Mouse (Mus musculus): Measurements from ENCODE around the gene Lpp. TPM values are rescaled to one million over a fixed set of nuclear protein-coding genes. Genes with fewer than 3 reads are reported as not detected.

The Lpp gene
- total and polyA plus RNA-seq, 2 experiments from 2014 or later, result 7.9 to 15.9 TPM

DNA sequence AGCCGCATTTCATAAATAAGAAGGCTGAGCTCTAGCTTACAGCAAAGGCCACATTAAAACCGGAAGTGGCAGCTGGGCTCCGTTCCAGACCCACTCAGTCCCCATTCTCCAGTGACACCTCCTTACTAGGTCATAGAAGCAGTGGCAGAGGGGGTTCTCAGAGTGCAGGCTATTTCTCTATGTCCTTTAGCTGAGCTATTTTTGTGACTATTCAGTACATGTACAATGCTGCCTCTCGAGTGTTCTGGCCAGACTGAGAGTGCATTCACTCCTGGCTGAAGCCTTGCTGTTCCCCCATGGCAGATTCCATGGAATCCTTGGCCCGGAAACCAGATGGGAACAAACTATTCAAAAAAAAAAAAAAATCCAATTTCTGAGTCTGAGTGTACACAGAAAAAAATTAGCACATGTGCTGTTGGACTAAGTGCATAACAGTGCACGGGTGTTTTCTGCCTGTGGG lies 94.5 kb downstream of the Lpp start:
- peak; percentile 32 for TF ChIP-seq CTCF (IDR thresholded peaks at IDR 0.05)
- no peak overlapping the region for H3K27ac ChIP-seq (ENCODE audit: low read depth, low read length)
- peak; percentile 63 for DNase-seq (ENCODE audit: low spot score)
- no peak overlapping the region for H3K4me3 ChIP-seq (ENCODE audit: low read depth, low read length)
- no peaks in the 10 kb centered on the region for H3K36me3 ChIP-seq (ENCODE audit: insufficient read depth, low read length)
- no peaks in the 10 kb centered on the region for H3K27me3 ChIP-seq (ENCODE audit: insufficient read depth, low read length)
- 54% methylated on average over 6 of the region's 6 CpGs for WGBS
- no peak overlapping the region for H3K4me2 ChIP-seq (ENCODE audit: low read depth, low read length, poor library complexity, severe bottlenecking)
- H3K4me1 ChIP-seq (ENCODE audit: insufficient read depth, low read length), result peaks cover 15% of the 10 kb centered on the region; the same call in 1 of the 2 replicates
- no peaks in the 10 kb centered on the region for H3K9me3 ChIP-seq (ENCODE audit: low read length)
- ATAC-seq (ENCODE audit: low FRiP score), result peak; percentile 48; the same call in 1 of the 2 replicates
- no peak overlapping the region for H3K9ac ChIP-seq (replicated peaks; ENCODE audit: low read length, poor library complexity, severe bottlenecking)

DNA sequence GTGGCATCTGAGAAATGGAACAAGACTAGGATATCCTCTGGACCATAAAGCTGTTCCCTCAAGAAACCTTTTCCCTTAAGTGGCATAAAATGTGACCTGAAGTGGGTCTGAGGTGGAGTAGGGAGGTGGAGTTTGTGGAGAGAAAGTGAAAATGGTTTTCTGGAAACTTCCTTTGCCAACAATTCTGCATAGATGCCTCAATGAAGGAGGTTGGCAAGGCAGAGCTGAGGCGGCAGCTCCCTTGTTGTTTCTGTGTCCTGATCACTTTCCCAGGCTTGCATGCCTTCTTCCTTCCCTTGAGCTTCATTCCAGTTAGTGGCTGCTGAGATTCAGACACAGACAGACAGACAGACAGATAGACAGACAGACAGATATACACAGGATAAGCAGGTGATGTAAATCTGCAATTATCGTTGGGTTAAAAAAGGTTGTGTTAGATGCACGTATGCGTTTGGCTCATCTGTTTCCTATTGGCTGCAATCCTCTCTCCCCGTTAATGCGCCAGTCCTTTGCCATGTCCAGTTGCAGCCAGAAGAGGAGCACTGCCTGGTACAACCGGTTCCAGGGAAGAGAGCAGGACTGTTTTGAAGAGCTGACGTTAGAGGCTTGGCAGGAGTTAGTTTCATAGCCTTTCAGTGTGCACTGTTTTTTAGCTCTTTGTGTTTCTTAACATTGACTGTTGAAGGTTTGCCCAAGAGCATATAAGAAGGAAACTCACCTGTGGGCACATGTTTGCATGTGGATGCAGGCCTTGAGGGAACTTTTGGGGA lies 96.4 kb downstream of the Lpp start:
- 87% methylated on average over 8 of the region's 8 CpGs for WGBS
- DNase-seq (ENCODE audit: low spot score), result no peak
- Histone ChIP-seq H3K9me3 (ENCODE audit: low read length) (no peaks in the 10 kb centered on the region), H3K36me3 (ENCODE audit: insufficient read depth, low read length) (no peaks in the 10 kb centered on the region), H3K27me3 (ENCODE audit: insufficient read depth, low read length) (no peaks in the 10 kb centered on the region), H3K9ac (replicated peaks; ENCODE audit: low read length, poor library complexity, severe bottlenecking) (no peak overlapping the region), H3K4me2 (ENCODE audit: low read depth, low read length, poor library complexity, severe bottlenecking) (no peak overlapping the region), H3K4me1 (ENCODE audit: insufficient read depth, low read length) (peaks cover 15% of the 10 kb centered on the region; the same call in 1 of the 2 replicates), H3K27ac (ENCODE audit: low read depth, low read length) (no peak overlapping the region), H3K4me3 (ENCODE audit: low read depth, low read length) (no peak overlapping the region)
- TF ChIP-seq CTCF (IDR thresholded peaks at IDR 0.05), result no peak
- no peak for ATAC-seq (ENCODE audit: low FRiP score)

DNA sequence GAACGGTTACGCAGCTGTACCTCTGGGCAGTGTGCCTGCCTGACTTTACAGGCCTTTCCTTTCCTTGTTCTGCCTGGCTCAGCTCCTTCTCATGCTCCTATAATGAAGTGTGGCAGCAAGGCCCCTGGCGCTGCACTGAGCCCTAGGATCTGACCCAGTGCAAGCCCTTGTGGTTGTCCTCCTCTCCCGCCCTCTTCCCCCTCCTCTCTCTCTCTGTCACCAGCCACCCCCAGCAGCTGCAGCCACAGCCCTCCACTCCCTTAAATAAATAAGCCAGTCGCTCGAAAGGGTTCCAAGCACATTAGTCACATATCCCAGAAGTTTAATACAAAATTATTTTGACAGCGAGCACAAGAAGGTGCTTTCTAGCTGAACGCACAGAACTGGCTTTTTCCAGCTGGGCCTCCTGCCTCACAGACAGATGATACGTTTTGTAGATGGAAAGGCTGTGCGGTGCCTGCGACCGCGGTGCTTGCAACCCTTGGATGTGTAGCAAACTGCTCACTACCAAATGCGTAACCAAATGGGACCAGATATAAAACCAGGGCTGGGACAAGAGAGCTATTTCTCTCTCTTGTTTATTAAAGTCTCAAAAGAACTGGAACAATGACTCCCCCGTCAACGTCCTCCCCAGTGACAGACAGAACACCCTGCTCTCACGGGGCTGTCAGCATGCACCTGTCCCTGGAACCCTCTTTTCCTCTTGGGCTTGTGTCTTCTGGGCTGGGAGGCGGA lies 97.6 kb downstream of the Lpp start:
- Histone ChIP-seq H3K36me3 (ENCODE audit: insufficient read depth, low read length) (no peaks in the 10 kb centered on the region), H3K4me2 (ENCODE audit: low read depth, low read length, poor library complexity, severe bottlenecking) (no peak overlapping the region), H3K27ac (ENCODE audit: low read depth, low read length) (peak overlapping the region; percentile 55; the same call in 1 of the 2 replicates), H3K9ac (replicated peaks; ENCODE audit: low read length, poor library complexity, severe bottlenecking) (no peak overlapping the region), H3K4me3 (ENCODE audit: low read depth, low read length) (no peak overlapping the region), H3K4me1 (ENCODE audit: insufficient read depth, low read length) (peaks cover 15% of the 10 kb centered on the region; the same call in 1 of the 2 replicates), H3K27me3 (ENCODE audit: insufficient read depth, low read length) (no peaks in the 10 kb centered on the region), H3K9me3 (ENCODE audit: low read length) (no peaks in the 10 kb centered on the region)
- ATAC-seq (ENCODE audit: low FRiP score) (peak; percentile 70), DNase-seq (ENCODE audit: low spot score) (peak; percentile 56)
- 27% methylated on average over 18 of the region's 18 CpGs for WGBS
- no peak for TF ChIP-seq CTCF (IDR thresholded peaks at IDR 0.05)

DNA sequence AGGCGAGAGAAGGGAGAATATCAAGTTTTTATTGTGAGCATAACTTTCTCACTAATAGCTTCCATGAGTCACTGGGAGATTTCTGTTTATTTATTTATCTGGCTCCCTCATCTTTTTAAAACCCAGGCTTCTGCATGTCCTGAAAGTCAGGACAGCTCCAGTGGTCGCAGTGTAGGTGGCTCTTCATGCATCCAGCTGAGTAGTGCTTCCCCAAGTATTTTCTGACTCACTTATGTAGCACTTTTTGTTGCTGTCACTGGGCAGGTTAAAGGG lies 98.1 kb downstream of the Lpp start:
- H3K4me1 ChIP-seq (ENCODE audit: insufficient read depth, low read length), result peaks cover 15% of the 10 kb centered on the region; the same call in 1 of the 2 replicates
- H3K27ac ChIP-seq (ENCODE audit: low read depth, low read length), result no peak overlapping the region; the same call in 1 of the 2 replicates
- 59% methylated on average over 2 of the region's 2 CpGs for WGBS
- no peak for ATAC-seq (ENCODE audit: low FRiP score)
- no peaks in the 10 kb centered on the region for H3K36me3 ChIP-seq (ENCODE audit: insufficient read depth, low read length)
- no peak overlapping the region for H3K4me3 ChIP-seq (ENCODE audit: low read depth, low read length)
- H3K9me3 ChIP-seq (ENCODE audit: low read length), result no peaks in the 10 kb centered on the region
- no peaks in the 10 kb centered on the region for H3K27me3 ChIP-seq (ENCODE audit: insufficient read depth, low read length)
- TF ChIP-seq CTCF (IDR thresholded peaks at IDR 0.05), result no peak
- no peak overlapping the region for H3K9ac ChIP-seq (replicated peaks; ENCODE audit: low read length, poor library complexity, severe bottlenecking)
- H3K4me2 ChIP-seq (ENCODE audit: low read depth, low read length, poor library complexity, severe bottlenecking), result no peak overlapping the region
- DNase-seq (ENCODE audit: low spot score), result no peak

DNA sequence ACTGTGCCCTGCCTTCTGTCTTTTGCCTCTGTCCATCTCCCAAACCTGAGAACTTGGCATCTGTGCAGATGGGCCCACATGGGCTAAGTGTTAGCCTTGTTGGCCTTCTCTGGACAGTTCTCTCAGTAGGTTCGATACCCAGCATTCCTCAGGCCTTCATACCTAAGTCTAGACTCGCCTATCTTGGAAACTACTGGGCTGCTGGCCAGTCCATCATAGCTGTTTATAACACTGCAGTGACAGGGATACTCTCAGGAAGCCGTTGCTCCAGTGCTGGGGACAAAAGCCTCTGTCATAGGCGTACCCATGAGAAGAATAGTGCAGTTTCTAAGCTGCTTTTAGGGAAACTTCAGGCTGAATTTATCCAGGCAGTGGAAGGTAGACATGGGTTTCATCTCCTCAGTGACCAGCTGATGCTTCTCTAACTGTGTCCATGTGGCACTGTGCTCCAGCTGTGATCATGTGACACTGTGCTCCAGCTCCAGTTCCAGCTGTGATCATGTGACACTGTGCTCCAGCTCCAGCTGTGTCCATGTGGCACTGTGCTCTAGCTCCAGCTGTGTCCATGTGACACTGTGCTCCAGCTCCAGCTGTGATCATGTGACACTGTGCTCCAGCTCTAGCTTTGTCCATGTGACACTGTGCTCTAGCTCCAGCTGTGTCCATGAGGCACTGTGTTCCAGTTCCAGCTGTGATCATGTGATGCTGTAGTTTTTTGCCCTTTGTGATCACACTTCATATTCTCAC lies 99.1 kb downstream of the Lpp start:
- Histone ChIP-seq H3K9ac (replicated peaks; ENCODE audit: low read length, poor library complexity, severe bottlenecking) (no peak overlapping the region), H3K36me3 (ENCODE audit: insufficient read depth, low read length) (no peaks in the 10 kb centered on the region), H3K27me3 (ENCODE audit: insufficient read depth, low read length) (no peaks in the 10 kb centered on the region), H3K9me3 (ENCODE audit: low read length) (no peaks in the 10 kb centered on the region), H3K27ac (ENCODE audit: low read depth, low read length) (no peak overlapping the region), H3K4me1 (ENCODE audit: insufficient read depth, low read length) (peaks cover 15% of the 10 kb centered on the region; the same call in 1 of the 2 replicates), H3K4me3 (ENCODE audit: low read depth, low read length) (no peak overlapping the region), H3K4me2 (ENCODE audit: low read depth, low read length, poor library complexity, severe bottlenecking) (no peak overlapping the region)
- no peak for TF ChIP-seq CTCF (IDR thresholded peaks at IDR 0.05)
- no peak for DNase-seq (ENCODE audit: low spot score)
- no peak for ATAC-seq (ENCODE audit: low FRiP score)
- WGBS, result 57% methylated on average over 4 of the region's 4 CpGs
